In the genomic region with DNA sequence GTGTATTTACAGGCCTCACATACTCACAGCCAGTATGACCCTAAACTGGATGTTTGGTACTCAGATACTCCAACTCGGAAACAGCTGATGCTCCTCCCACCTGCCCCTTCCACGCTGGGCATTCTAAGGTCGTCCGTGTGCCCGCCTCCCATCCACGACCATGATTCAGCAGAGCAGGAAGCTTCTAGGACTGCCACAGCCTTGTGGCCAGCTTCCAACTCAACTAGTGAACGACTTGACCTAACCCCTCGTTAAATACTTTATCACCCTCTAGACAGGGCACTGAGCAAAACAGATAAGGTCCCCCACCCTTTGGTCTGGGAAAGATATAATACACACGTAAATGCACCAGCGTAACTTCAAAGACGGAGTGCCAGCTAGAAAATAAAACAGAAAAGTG, we compare ENCODE assay signal across 10 mouse cellular contexts. TPM values are rescaled to one million over a fixed set of nuclear protein-coding genes. Genes with fewer than 3 reads are reported as not detected.
A peak's percentile ranks its signal among the peaks of the same experiment; 100 is the strongest.
DNase-seq lines count a peak whose midpoint lies in the region; ATAC-seq and TF ChIP-seq lines count a peak whose summit lies in the region.
"Had no signal": no experiment of that assay in that cellular context is flagged by ENCODE, and none has a peak within 500 bp of the region (broad histone marks: within the 10 kb centered on the region; RNA-seq: fewer than 3 reads in every experiment).

No protein-coding gene starts in this region.

- H3K27me3 ChIP-seq in kidney, adult 2 months (replicated peaks; ENCODE audit: control insufficient read depth, insufficient read depth, low read length): no peaks in the 10 kb centered on the region
- H3K27me3 ChIP-seq in intestine, postnatal 0 days (replicated peaks; ENCODE audit: control insufficient read depth, insufficient read depth, low read length): no peaks in the 10 kb centered on the region
- H3K27me3 ChIP-seq in small intestine, adult 2 months (ENCODE audit: control insufficient read depth, insufficient read depth, low read length): no peaks in the 10 kb centered on the region
- H3K27me3 ChIP-seq in midbrain, embryonic 10.5 days (ENCODE audit: low read depth, poor library complexity, severe bottlenecking): no peaks in the 10 kb centered on the region
- H3K27me3 ChIP-seq: limb, embryonic 13.5 days had no signal

- peaks cover 3% of the 10 kb centered on the region; the same call in 1 of the 2 replicates for H3K4me1 ChIP-seq in kidney, adult 2 months (ENCODE audit: control insufficient read depth, insufficient read depth, low read length)
- H3K4me1 ChIP-seq in intestine, postnatal 0 days (replicated peaks; ENCODE audit: control insufficient read depth, insufficient read depth, low read length): no peaks in the 10 kb centered on the region
- peaks cover 17% of the 10 kb centered on the region; the same call in 1 of the 2 replicates for H3K4me1 ChIP-seq in small intestine, adult 2 months (ENCODE audit: control insufficient read depth, insufficient read depth, insufficient read length, low read length)
- no peaks in the 10 kb centered on the region for H3K4me1 ChIP-seq in midbrain, embryonic 10.5 days

- no peak overlapping the region for H3K4me3 ChIP-seq in kidney, adult 2 months (ENCODE audit: insufficient read depth, low read depth, low read length)
- H3K4me3 ChIP-seq in intestine, postnatal 0 days (ENCODE audit: low read depth, low read length): no peak overlapping the region
- H3K4me3 ChIP-seq in small intestine, adult 2 months (ENCODE audit: low read depth, low read length): no peak overlapping the region
- no peak overlapping the region for H3K4me3 ChIP-seq in midbrain, embryonic 10.5 days
- H3K4me3 ChIP-seq: limb, embryonic 13.5 days had no signal

- peak; percentile 65 for DNase-seq in kidney, adult 2 months
- DNase-seq in kidney, adult 18-20 months: no peak
- DNase-seq in adrenal gland, postnatal 36 days: peak; percentile 62 to 64
- DNase-seq in gastrocnemius, postnatal 25 days: no peak
- no peak for DNase-seq in urinary bladder, adult 2 months (ENCODE audit: low spot score)
- no peak for DNase-seq in midbrain, embryonic 10.5 days (ENCODE audit: low spot score)

- peak overlapping the region; percentile 2; the same call in 1 of the 2 replicates for H3K4me2 ChIP-seq in intestine, postnatal 0 days (replicated peaks; ENCODE audit: low read depth)
- H3K4me2 ChIP-seq: limb, embryonic 13.5 days had no signal

- TF ChIP-seq POLR2A in kidney, adult 2 months (IDR thresholded peaks at IDR 0.05; ENCODE audit: low read depth, low read length): no peak
- TF ChIP-seq POLR2A in small intestine, adult 2 months (IDR thresholded peaks at IDR 0.05; ENCODE audit: low read depth, low read length): no peak

- WGBS in kidney, adult 2 months: 38% methylated on average over 11 of the region's 11 CpGs
- WGBS in intestine, postnatal 0 days: 27% methylated on average over 11 of the region's 11 CpGs
- WGBS in small intestine, adult 2 months: 18% methylated on average over 11 of the region's 11 CpGs
- 89% methylated on average over 11 of the region's 11 CpGs for WGBS in midbrain, embryonic 10.5 days

- ATAC-seq in intestine, postnatal 0 days: peak; percentile 63
- ATAC-seq: hindbrain, embryonic 16.5 days had no signal

- H3K36me3 ChIP-seq in kidney, adult 2 months (ENCODE audit: control insufficient read depth, insufficient read depth, low read length): no peaks in the 10 kb centered on the region
- no peaks in the 10 kb centered on the region for H3K36me3 ChIP-seq in intestine, postnatal 0 days (ENCODE audit: control insufficient read depth, insufficient read depth)
- H3K36me3 ChIP-seq in small intestine, adult 2 months (ENCODE audit: control insufficient read depth, insufficient read depth, low read length): peaks cover 2% of the 10 kb centered on the region; the same call in 1 of the 2 replicates
- H3K36me3 ChIP-seq in midbrain, embryonic 10.5 days: peaks cover 52% of the 10 kb centered on the region

- TF ChIP-seq CTCF in kidney, adult 2 months (conservative IDR thresholded peaks at IDR 0.05; ENCODE audit: insufficient read depth, insufficient read length, low read depth, low read length): no peak
- TF ChIP-seq CTCF in intestine, postnatal 0 days (IDR thresholded peaks at IDR 0.05; ENCODE audit: low read depth): no peak
- TF ChIP-seq CTCF in small intestine, adult 2 months (IDR thresholded peaks at IDR 0.05; ENCODE audit: extremely low read depth, insufficient read length, insufficient replicate concordance, low read depth, low read length): no peak

- H3K9me3 ChIP-seq in intestine, postnatal 0 days (ENCODE audit: control insufficient read depth): no peaks in the 10 kb centered on the region
- H3K9me3 ChIP-seq in midbrain, embryonic 10.5 days (replicated peaks): no peaks in the 10 kb centered on the region
- H3K9me3 ChIP-seq: limb, embryonic 13.5 days had no signal

- H3K27ac ChIP-seq in kidney, adult 2 months (ENCODE audit: insufficient read depth, low read depth, low read length): peak overlapping the region; percentile 86
- no peak overlapping the region for H3K27ac ChIP-seq in intestine, postnatal 0 days (ENCODE audit: low read depth, low read length)
- H3K27ac ChIP-seq in small intestine, adult 2 months (ENCODE audit: insufficient read depth, low read depth, low read length): peak overlapping the region; percentile 85
- H3K27ac ChIP-seq in midbrain, embryonic 10.5 days (replicated peaks): no peak overlapping the region
- H3K27ac ChIP-seq: limb, embryonic 13.5 days had no signal

- no peak overlapping the region for H3K9ac ChIP-seq in intestine, postnatal 0 days (ENCODE audit: low read depth, low read length)
- H3K9ac ChIP-seq: limb, embryonic 13.5 days had no signal

RNA-seq across cellular contexts. Expression of gene Cdc14a, which starts 35.0 kb away (rescaled TPM):
- polyA plus RNA-seq in kidney, adult 2 months (2012; rRNA removed): 5.3 and 5.5 TPM in 2 replicates
- 10 to 100 TPM in 1 of 2 experiments, 1 to 10 TPM in 1; 9.2 to 14.8 TPM for total RNA-seq in adrenal gland, postnatal 36 days (2021)
- 6.5 and 6.6 TPM in 2 replicates for polyA plus RNA-seq in intestine, postnatal 0 days (2015; fragmentation: Nextera tagmentation; extraction: Ambion mirVana)
- polyA plus RNA-seq in small intestine, adult 2 months (2012; rRNA removed): 6.6 and 8.6 TPM in 2 replicates
- 10 to 100 TPM; 20.8 to 30.2 TPM for total RNA-seq in gastrocnemius, postnatal 25 days (2021)
- polyA plus RNA-seq in urinary bladder, adult 2 months (2012; rRNA removed): 6.3 and 6.6 TPM in 2 replicates
- 16.9 and 18.4 TPM in 2 replicates for polyA plus RNA-seq in midbrain, embryonic 10.5 days (2016; fragmentation: Nextera tagmentation; extraction: Ambion mirVana)

Comparison
In these comparisons a context has a peak if more than half of its experiments do, and no peak if none do; other contexts are left out.
1. DNase-seq: peak in kidney, adult 2 months (single experiment) and adrenal gland, postnatal 36 days (2 of 2); none in kidney, adult 18-20 months (single experiment), gastrocnemius, postnatal 25 days (single experiment), urinary bladder, adult 2 months (single experiment) and midbrain, embryonic 10.5 days (single experiment).
2. H3K27ac ChIP-seq: peak in kidney, adult 2 months (single experiment) and small intestine, adult 2 months (single experiment); none in intestine, postnatal 0 days (single experiment) and midbrain, embryonic 10.5 days (single experiment).